Mouse (Mus musculus) embryonic facial prominence, embryonic 11.5 days (tissue): Measurements from ENCODE around the gene Sh3bp4. TPM values are rescaled to one million over a fixed set of nuclear protein-coding genes. Genes with fewer than 3 reads are reported as not detected.

Experiments
- ATAC-seq: fragments of 200-750 bp; cut with Nextera tagmentation; replicated peaks from 2 replicates; pipeline ENCODE4 v1.8.0; 2017; ENCODE audit warnings: low read depth; ENCODE audit not compliant: insufficient number of reproducible peaks, low FRiP score, low TSS enrichment
- DNase-seq: peaks from one replicate; pipeline ENCODE4 v3.0.0-alpha.2; 2015; ENCODE audit warnings: low spot score
- H3K27ac ChIP-seq: fragments of 300-500 bp; sonication (generic); replicated peaks from 2 replicates; pipeline ENCODE4 v1.5.1; 2014; ENCODE audit warnings: mild to moderate bottlenecking, low read depth, low read length, control low read depth
- H3K27me3 ChIP-seq: fragments of 300-500 bp; sonication (generic); 2 replicates; pipeline ENCODE4 v1.6.1; 2014; ENCODE audit warnings: mild to moderate bottlenecking, low read length, moderate library complexity, mixed read lengths; ENCODE audit not compliant: control insufficient read depth, insufficient read depth
- H3K36me3 ChIP-seq: fragments of 300-500 bp; sonication (generic); replicated peaks from 2 replicates; pipeline ENCODE4 v1.6.1; 2014; ENCODE audit warnings: low read depth, mild to moderate bottlenecking, low read length, moderate library complexity, mixed read lengths; ENCODE audit not compliant: control insufficient read depth, insufficient read depth
- H3K4me1 ChIP-seq: fragments of 300-500 bp; sonication (generic); 2 replicates; pipeline ENCODE4 v1.6.1; 2014; ENCODE audit warnings: low read length, mixed read lengths; ENCODE audit not compliant: control insufficient read depth, insufficient read depth
- H3K4me2 ChIP-seq: fragments of 300-500 bp; sonication (generic); 2 replicates; pipeline ENCODE4 v1.6.1; 2014; ENCODE audit warnings: low read depth, mild to moderate bottlenecking, control low read depth, low read length, moderate library complexity
- H3K4me3 ChIP-seq: fragments of 300-500 bp; sonication (generic); 2 replicates; pipeline ENCODE4 v1.5.1; 2014; ENCODE audit warnings: low read depth, low read length, control low read depth
- H3K9ac ChIP-seq: fragments of 300-500 bp; sonication (generic); replicated peaks from 2 replicates; pipeline ENCODE4 v1.6.1; 2014; ENCODE audit warnings: mild to moderate bottlenecking, control low read depth, low read length
- H3K9me3 ChIP-seq: fragments of 300-500 bp; sonication (generic); replicated peaks from 2 replicates; pipeline ENCODE4 v1.6.1; 2016; ENCODE audit warnings: mild to moderate bottlenecking, low read length, inconsistent platforms, mixed read lengths; ENCODE audit not compliant: control insufficient read depth
- whole genome bisulfite sequencing: fragments of 180-500 bp; shearing (Covaris S2); extraction: QIAGEN DNeasy Blood & Tissue Kit; methylation state at CpG from one replicate; pipeline ENCODE4 v1.1.7; 2014; 5-methylcytosine and 5-hydroxymethylcytosine counted together
- polyA plus RNA-seq: library from polyadenylated mRNA; unstranded; fragments of >200 nt; fragmentation: Nextera tagmentation; extraction: Ambion mirVana; gene quantifications from 2 replicates; pipeline ENCODE4 v1.2.1, GENCODE M21; 2014

Sh3bp4 gene
- polyA plus RNA-seq, 1 experiment from 2014 or later: 22.0 TPM

- no peak for ATAC-seq
- Histone ChIP-seq H3K27me3 (no peaks in the 10 kb centered on the region), H3K36me3 (no peaks in the 10 kb centered on the region), H3K4me1 (no peaks in the 10 kb centered on the region; the same call in 1 of the 2 replicates), H3K4me3 (no peak overlapping the region), H3K9ac (no peak overlapping the region), H3K9me3 (no peaks in the 10 kb centered on the region), H3K27ac (no peak overlapping the region), H3K4me2 (no peak overlapping the region)
- 72% methylated on average over 8 of the region's 8 CpGs for WGBS
- DNase-seq: no peak
Measured at GRCm38 (mm10) chr1:89080371-89080770, 10.2 kb downstream of the Sh3bp4 start.

GRCm38 (mm10) chr1:89080795-89081194 lies 10.6 kb downstream of the Sh3bp4 start:
- Histone ChIP-seq H3K4me1 (no peaks in the 10 kb centered on the region; the same call in 1 of the 2 replicates), H3K36me3 (no peaks in the 10 kb centered on the region), H3K4me2 (no peak overlapping the region), H3K4me3 (no peak overlapping the region), H3K9me3 (no peaks in the 10 kb centered on the region), H3K9ac (no peak overlapping the region), H3K27ac (no peak overlapping the region), H3K27me3 (no peaks in the 10 kb centered on the region)
- no peak for DNase-seq
- no peak for ATAC-seq
- 62% methylated on average over 5 of the region's 5 CpGs for WGBS

- no peaks in the 10 kb centered on the region; the same call in 1 of the 2 replicates for H3K4me1 ChIP-seq
- WGBS: 76% methylated on average over 4 of the region's 4 CpGs
Measured at GRCm38 (mm10) chr1:89081371-89081770, 11.2 kb downstream of the Sh3bp4 start.

GRCm38 (mm10) chr1:89082171-89082882 lies 12.1 kb downstream of the Sh3bp4 start:
- Histone ChIP-seq H3K36me3 (no peaks in the 10 kb centered on the region), H3K27ac (no peak overlapping the region), H3K4me3 (no peak overlapping the region), H3K4me1 (no peaks in the 10 kb centered on the region; the same call in 1 of the 2 replicates), H3K9ac (no peak overlapping the region), H3K4me2 (no peak overlapping the region), H3K27me3 (no peaks in the 10 kb centered on the region), H3K9me3 (no peaks in the 10 kb centered on the region)
- DNase-seq: no peak
- WGBS: 49% methylated on average over 14 of the region's 14 CpGs
- ATAC-seq: no peak

More at GRCm38 (mm10) chr1:89081371-89081770, 11.2 kb downstream of the Sh3bp4 start:
- Histone ChIP-seq H3K27me3 (no peaks in the 10 kb centered on the region), H3K9ac (no peak overlapping the region), H3K9me3 (no peaks in the 10 kb centered on the region), H3K4me2 (no peak overlapping the region), H3K36me3 (no peaks in the 10 kb centered on the region), H3K27ac (no peak overlapping the region), H3K4me3 (no peak overlapping the region)
- DNase-seq (no peak), ATAC-seq (no peak)

- Histone ChIP-seq H3K4me2 (no peak overlapping the region), H3K27ac (no peak overlapping the region), H3K9me3 (no peaks in the 10 kb centered on the region), H3K27me3 (no peaks in the 10 kb centered on the region), H3K4me3 (no peak overlapping the region), H3K9ac (no peak overlapping the region), H3K4me1 (no peaks in the 10 kb centered on the region; the same call in 1 of the 2 replicates), H3K36me3 (no peaks in the 10 kb centered on the region)
- no peak for DNase-seq
- 67% methylated on average over 9 of the region's 9 CpGs for WGBS
- no peak; the same call in 1 of the 2 replicates for ATAC-seq
Measured at GRCm38 (mm10) chr1:89086575-89087153, 16.4 kb downstream of the Sh3bp4 start.

- 61% methylated on average over 10 of the region's 10 CpGs for WGBS
- H3K27ac ChIP-seq: no peak overlapping the region
- H3K4me2 ChIP-seq: no peak overlapping the region
- H3K9me3 ChIP-seq: no peaks in the 10 kb centered on the region
- H3K9ac ChIP-seq: no peak overlapping the region
- H3K27me3 ChIP-seq: no peaks in the 10 kb centered on the region
- no peaks in the 10 kb centered on the region for H3K36me3 ChIP-seq
- DNase-seq: no peak
- ATAC-seq: no peak
- peaks cover 4% of the 10 kb centered on the region; the same call in 1 of the 2 replicates for H3K4me1 ChIP-seq
- H3K4me3 ChIP-seq: no peak overlapping the region
Measured at GRCm38 (mm10) chr1:89088144-89088543, 17.9 kb downstream of the Sh3bp4 start.

GRCm38 (mm10) chr1:89088748-89089288 lies 18.6 kb downstream of the Sh3bp4 start:
- no peak for DNase-seq
- no peak for ATAC-seq
- Histone ChIP-seq H3K27ac (no peak overlapping the region), H3K27me3 (no peaks in the 10 kb centered on the region), H3K4me2 (no peak overlapping the region), H3K4me3 (no peak overlapping the region), H3K9me3 (no peaks in the 10 kb centered on the region), H3K4me1 (peaks cover 5% of the 10 kb centered on the region; the same call in 1 of the 2 replicates), H3K9ac (no peak overlapping the region; the same call in 1 of the 2 replicates), H3K36me3 (no peaks in the 10 kb centered on the region)
- 54% methylated on average over 3 of the region's 3 CpGs for WGBS
